16 mouse cellular contexts compared by ENCODE assay signal in genomic region chr9:110774403-110775268, GRCm38 (mm10). TPM values are rescaled to one million over a fixed set of nuclear protein-coding genes. Genes with fewer than 3 reads are reported as not detected.
DNase-seq lines count a peak whose midpoint lies in the region; ATAC-seq lines count a peak whose summit lies in the region.
"Had no signal": no experiment of that assay in that cellular context is flagged by ENCODE, and none has a peak within 500 bp of the region (broad histone marks: within the 10 kb centered on the region; RNA-seq: fewer than 3 reads in every experiment).

No protein-coding gene starts in this region.

- H3K36me3 ChIP-seq in lung, embryonic 15.5 days = no peaks in the 10 kb centered on the region
- no peaks in the 10 kb centered on the region for H3K36me3 ChIP-seq in stomach, embryonic 15.5 days

- peak; percentile 12 for DNase-seq in gastrocnemius, postnatal 10 days
- DNase-seq in gastrocnemius, adult 8-10 months (ENCODE audit: low spot score in 2 of 2) = no peak
- no peak for DNase-seq in lung, postnatal 25 days (ENCODE audit: low spot score)
- peak; percentile 69 for DNase-seq in kidney, postnatal 10 days
- DNase-seq in thymus, postnatal 4 days = no peak
- DNase-seq: cerebellum, adult 11 months; right cerebral cortex, adult 18-20 months; thymus, postnatal 14 days had no signal

- peak overlapping the region; percentile 41 for H3K4me2 ChIP-seq in lung, embryonic 15.5 days
- H3K4me2 ChIP-seq in stomach, embryonic 15.5 days = no peak overlapping the region

- WGBS in lung, embryonic 15.5 days = 44% methylated on average over 15 of the region's 15 CpGs
- WGBS in stomach, embryonic 15.5 days = 64% methylated on average over 15 of the region's 15 CpGs

- H3K27me3 ChIP-seq in lung, embryonic 15.5 days = no peaks in the 10 kb centered on the region
- no peaks in the 10 kb centered on the region for H3K27me3 ChIP-seq in stomach, embryonic 15.5 days (replicated peaks)

- peak; percentile 82 for ATAC-seq in lung, embryonic 15.5 days (ENCODE audit: borderline replicate concordance, extremely low read depth, low FRiP score, low TSS enrichment)
- no peak for ATAC-seq in stomach, embryonic 15.5 days (ENCODE audit: insufficient read depth, low FRiP score, low read depth)
- no peak for ATAC-seq in granulocyte monocyte progenitor cell, adult 5-6 weeks (replicated peaks; ENCODE audit: poor library complexity, severe bottlenecking)

- peak overlapping the region; percentile 89 for H3K27ac ChIP-seq in lung, embryonic 15.5 days
- H3K27ac ChIP-seq in stomach, embryonic 15.5 days = peak overlapping the region; percentile 52

- H3K9me3 ChIP-seq in lung, embryonic 15.5 days = no peaks in the 10 kb centered on the region
- no peaks in the 10 kb centered on the region for H3K9me3 ChIP-seq in stomach, embryonic 15.5 days

- peaks cover 40% of the 10 kb centered on the region for H3K4me1 ChIP-seq in lung, embryonic 15.5 days
- H3K4me1 ChIP-seq in stomach, embryonic 15.5 days = peaks cover 6% of the 10 kb centered on the region; the same call in 1 of the 2 replicates

- no peak overlapping the region for H3K4me3 ChIP-seq in lung, embryonic 15.5 days
- H3K4me3 ChIP-seq in stomach, embryonic 15.5 days (replicated peaks) = no peak overlapping the region

- H3K9ac ChIP-seq in lung, embryonic 15.5 days = no peak overlapping the region
- H3K9ac ChIP-seq in stomach, embryonic 15.5 days = no peak overlapping the region

RNA-seq across cellular contexts. Expression of gene Prss42, which starts 23.3 kb away (rescaled TPM):
- total RNA-seq in gastrocnemius, postnatal 10 days (2021) = not detected
- total RNA-seq in gastrocnemius, adult 8-10 months (2022) = not detected
- polyA plus RNA-seq in lung, embryonic 15.5 days (2015; fragmentation: Nextera tagmentation; extraction: Ambion mirVana) = not detected in 2 replicates
- polyA plus RNA-seq in stomach, embryonic 15.5 days (2015; fragmentation: Nextera tagmentation; extraction: Ambion mirVana) = not detected in 2 replicates
- not detected in 2 replicates for total RNA-seq in granulocyte monocyte progenitor cell, adult 5-6 weeks (2014; fragmentation: Nextera tagmentation)
- total RNA-seq in granulocyte monocyte progenitor cell, adult 5-6 weeks (2017) = not detected in 2 replicates
- total RNA-seq: adrenal gland, postnatal 4 days; heart, postnatal 10 days; megakaryocyte progenitor cell, adult 5-6 weeks; neutrophil, adult 5-6 weeks had no signal
- polyA plus RNA-seq: limb, embryonic 14.5 days had no signal

RNA-seq across cellular contexts. Expression of gene Pth1r, which starts 27.7 kb away (rescaled TPM):
- total RNA-seq in gastrocnemius, postnatal 10 days (2021) = 10 to 100 TPM in 1 of 2 experiments, 1 to 10 TPM in 1; 4.1 to 11.8 TPM
- total RNA-seq in gastrocnemius, adult 8-10 months (2022) = 1 to 10 TPM in 2 of 4 experiments, under 1 TPM in 2; 0.44 to 1.4 (median 1.0) TPM
- 78.8 and 79.7 TPM in 2 replicates for polyA plus RNA-seq in lung, embryonic 15.5 days (2015; fragmentation: Nextera tagmentation; extraction: Ambion mirVana)
- polyA plus RNA-seq in stomach, embryonic 15.5 days (2015; fragmentation: Nextera tagmentation; extraction: Ambion mirVana) = 23.9 and 24.3 TPM in 2 replicates
- total RNA-seq in granulocyte monocyte progenitor cell, adult 5-6 weeks (2014; fragmentation: Nextera tagmentation) = 1.2 TPM in 1 of 2 replicates, not detected in the other
- 0.10 and 2.5 TPM in 2 replicates for total RNA-seq in granulocyte monocyte progenitor cell, adult 5-6 weeks (2017)
- total RNA-seq: neutrophil, adult 5-6 weeks had no signal

RNA-seq across cellular contexts. Expression of gene Myl3, which starts 33.0 kb away (rescaled TPM):
- total RNA-seq in gastrocnemius, postnatal 10 days (2021) = 100 to 1,000 TPM; 260 to 321 TPM
- 100 to 1,000 TPM; 644 to 855 (median 660) TPM for total RNA-seq in gastrocnemius, adult 8-10 months (2022)
- polyA plus RNA-seq in lung, embryonic 15.5 days (2015; fragmentation: Nextera tagmentation; extraction: Ambion mirVana) = 19.8 and 68.6 TPM in 2 replicates
- 2.6 and 2.7 TPM in 2 replicates for polyA plus RNA-seq in stomach, embryonic 15.5 days (2015; fragmentation: Nextera tagmentation; extraction: Ambion mirVana)
- not detected in 2 replicates for total RNA-seq in granulocyte monocyte progenitor cell, adult 5-6 weeks (2014; fragmentation: Nextera tagmentation)
- not detected in 2 replicates for total RNA-seq in granulocyte monocyte progenitor cell, adult 5-6 weeks (2017)
- total RNA-seq: megakaryocyte progenitor cell, adult 5-6 weeks; neutrophil, adult 5-6 weeks had no signal

RNA-seq across cellular contexts. Expression of gene Prss44, which starts 39.2 kb away (rescaled TPM):
- not detected for total RNA-seq in gastrocnemius, postnatal 10 days (2021)
- total RNA-seq in gastrocnemius, adult 8-10 months (2022) = not detected
- polyA plus RNA-seq in lung, embryonic 15.5 days (2015; fragmentation: Nextera tagmentation; extraction: Ambion mirVana) = not detected in 2 replicates
- polyA plus RNA-seq in stomach, embryonic 15.5 days (2015; fragmentation: Nextera tagmentation; extraction: Ambion mirVana) = not detected in 2 replicates
- not detected in 2 replicates for total RNA-seq in granulocyte monocyte progenitor cell, adult 5-6 weeks (2014; fragmentation: Nextera tagmentation)
- total RNA-seq in granulocyte monocyte progenitor cell, adult 5-6 weeks (2017) = not detected in 2 replicates
- total RNA-seq: adrenal gland, postnatal 4 days; heart, postnatal 10 days; megakaryocyte progenitor cell, adult 5-6 weeks; neutrophil, adult 5-6 weeks had no signal
- polyA plus RNA-seq: limb, embryonic 14.5 days had no signal

RNA-seq across cellular contexts. Expression of gene Prss43, which starts 51.9 kb away (rescaled TPM):
- not detected for total RNA-seq in gastrocnemius, postnatal 10 days (2021)
- not detected for total RNA-seq in gastrocnemius, adult 8-10 months (2022)
- not detected in 2 replicates for polyA plus RNA-seq in lung, embryonic 15.5 days (2015; fragmentation: Nextera tagmentation; extraction: Ambion mirVana)
- polyA plus RNA-seq in stomach, embryonic 15.5 days (2015; fragmentation: Nextera tagmentation; extraction: Ambion mirVana) = not detected in 2 replicates
- total RNA-seq in granulocyte monocyte progenitor cell, adult 5-6 weeks (2014; fragmentation: Nextera tagmentation) = not detected in 2 replicates
- not detected in 2 replicates for total RNA-seq in granulocyte monocyte progenitor cell, adult 5-6 weeks (2017)
- total RNA-seq: adrenal gland, postnatal 4 days; heart, postnatal 10 days; megakaryocyte progenitor cell, adult 5-6 weeks; neutrophil, adult 5-6 weeks had no signal
- polyA plus RNA-seq: limb, embryonic 14.5 days had no signal

Comparison
In these comparisons a context has a peak if more than half of its experiments do, and no peak if none do; other contexts are left out.
1. DNase-seq: peak in gastrocnemius, postnatal 10 days (single experiment) and kidney, postnatal 10 days (single experiment); none in gastrocnemius, adult 8-10 months (0 of 2), lung, postnatal 25 days (single experiment) and thymus, postnatal 4 days (single experiment).
2. RNA of gene Myl3, which starts 33.0 kb away (total RNA-seq): 644 to 855 TPM in gastrocnemius, adult 8-10 months and 260 to 321 TPM in gastrocnemius, postnatal 10 days; not detected in granulocyte monocyte progenitor cell, adult 5-6 weeks; every median in the first group is over 100 times any median in the second.